Mouse (Mus musculus) lung, postnatal 36 days (tissue): ENCODE data around the gene Nfasc.

Experiments used
- DNase-seq: peaks from one replicate; pipeline ENCODE4 v3.0.0; 2022; ENCODE audit warnings: mixed read lengths

Gene Nfasc

DNA sequence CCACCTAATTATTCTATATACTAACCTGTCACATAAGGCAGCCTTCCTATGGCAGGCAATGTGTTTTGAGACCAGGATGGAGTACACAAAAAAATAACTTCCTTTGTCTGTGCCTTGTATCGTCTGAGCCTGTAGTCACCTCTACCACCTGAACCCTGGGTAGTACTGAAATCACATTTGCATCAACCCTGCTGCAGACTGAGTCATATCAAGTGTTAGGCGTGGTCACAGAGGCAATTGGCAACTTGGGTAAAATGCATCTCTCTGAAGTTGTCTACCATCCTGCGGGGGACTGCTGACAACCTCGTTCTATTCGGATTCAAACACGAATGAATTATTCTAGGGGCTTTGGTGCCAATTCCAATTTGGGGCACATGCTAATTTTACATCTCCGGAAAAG, 161.5 kb downstream of the Nfasc start:
- DNase-seq: no peak

DNA sequence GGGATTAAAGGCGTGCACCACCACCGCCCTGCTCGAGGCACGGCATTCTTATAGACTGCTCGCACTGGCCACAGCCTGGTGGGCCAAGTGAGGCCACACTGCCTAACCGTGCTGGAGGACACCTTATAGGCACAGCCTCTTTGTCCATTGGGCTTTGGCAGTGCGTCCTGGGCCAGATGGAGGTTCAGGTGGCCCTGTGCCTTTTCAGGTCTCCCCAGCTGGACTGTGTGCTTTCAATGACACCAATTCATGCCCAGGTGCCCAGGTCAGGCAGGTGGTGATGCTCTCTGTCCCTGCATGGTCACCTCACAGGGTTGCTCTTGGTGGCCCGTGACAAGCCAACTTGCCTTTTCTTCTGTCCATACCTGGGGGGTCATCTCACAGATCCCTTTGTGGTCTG, 164.8 kb downstream of the Nfasc start:
- no peak for DNase-seq

DNA sequence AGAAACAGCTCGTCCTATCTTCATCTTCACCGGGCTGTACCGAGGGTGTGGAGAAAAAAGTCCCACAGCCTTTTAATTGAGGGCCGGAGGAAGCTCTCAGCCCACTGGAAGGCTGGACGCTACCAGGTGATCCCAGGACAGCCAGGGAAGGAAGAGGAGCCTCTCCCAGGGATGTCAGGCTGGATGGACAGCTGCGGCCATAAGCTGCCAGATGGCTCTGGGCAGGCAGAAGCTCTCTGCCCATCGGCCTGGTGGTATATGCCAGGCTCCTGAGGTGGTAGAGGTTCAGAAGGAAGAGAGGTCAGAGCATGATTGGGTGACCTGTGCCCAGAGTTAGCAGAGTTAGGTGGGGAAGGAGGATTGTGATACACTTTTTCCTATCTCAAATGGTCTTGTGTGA, 168.7 kb downstream of the Nfasc start:
- no peak for DNase-seq

DNA sequence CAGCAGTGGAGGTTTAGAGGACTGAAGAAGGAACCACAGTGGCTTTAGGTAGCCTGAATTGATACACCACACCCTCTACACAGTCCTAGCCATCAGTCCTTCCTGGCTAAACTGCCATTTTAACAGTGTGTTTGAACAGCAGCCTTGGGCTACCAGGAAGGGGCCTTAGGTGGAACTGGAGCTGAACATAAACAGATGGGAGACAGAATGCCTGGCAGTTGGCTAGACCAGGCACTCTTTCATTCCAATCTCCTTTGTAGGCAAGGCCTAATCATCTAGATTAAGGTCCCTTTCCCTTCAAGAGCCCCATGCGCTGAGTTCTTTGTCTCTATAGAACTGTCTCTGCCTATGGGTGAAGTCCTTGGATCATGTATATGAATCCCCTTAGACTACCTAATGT, 170.0 kb downstream of the Nfasc start:
- DNase-seq: no peak

DNA sequence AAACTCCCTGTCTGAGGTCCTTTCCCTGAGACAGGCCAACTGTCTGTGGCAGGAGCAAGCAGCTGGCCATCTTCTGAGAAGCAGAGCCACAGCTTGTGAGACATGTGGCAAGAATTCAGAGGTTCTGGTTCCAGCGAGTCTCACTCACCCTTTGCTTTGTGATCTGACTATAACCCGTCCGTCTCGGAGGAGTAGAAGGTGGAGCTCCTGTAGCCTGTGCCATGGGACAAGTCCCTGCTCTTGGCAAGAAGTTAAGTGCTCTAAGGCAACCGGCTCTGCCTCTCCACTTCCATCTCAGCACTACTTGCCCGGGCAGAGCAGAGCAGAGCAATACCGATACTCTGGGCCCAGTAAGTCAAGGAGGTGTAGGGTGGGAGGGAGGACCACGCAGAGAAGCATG, 170.7 kb downstream of the Nfasc start:
- no peak for DNase-seq

DNA sequence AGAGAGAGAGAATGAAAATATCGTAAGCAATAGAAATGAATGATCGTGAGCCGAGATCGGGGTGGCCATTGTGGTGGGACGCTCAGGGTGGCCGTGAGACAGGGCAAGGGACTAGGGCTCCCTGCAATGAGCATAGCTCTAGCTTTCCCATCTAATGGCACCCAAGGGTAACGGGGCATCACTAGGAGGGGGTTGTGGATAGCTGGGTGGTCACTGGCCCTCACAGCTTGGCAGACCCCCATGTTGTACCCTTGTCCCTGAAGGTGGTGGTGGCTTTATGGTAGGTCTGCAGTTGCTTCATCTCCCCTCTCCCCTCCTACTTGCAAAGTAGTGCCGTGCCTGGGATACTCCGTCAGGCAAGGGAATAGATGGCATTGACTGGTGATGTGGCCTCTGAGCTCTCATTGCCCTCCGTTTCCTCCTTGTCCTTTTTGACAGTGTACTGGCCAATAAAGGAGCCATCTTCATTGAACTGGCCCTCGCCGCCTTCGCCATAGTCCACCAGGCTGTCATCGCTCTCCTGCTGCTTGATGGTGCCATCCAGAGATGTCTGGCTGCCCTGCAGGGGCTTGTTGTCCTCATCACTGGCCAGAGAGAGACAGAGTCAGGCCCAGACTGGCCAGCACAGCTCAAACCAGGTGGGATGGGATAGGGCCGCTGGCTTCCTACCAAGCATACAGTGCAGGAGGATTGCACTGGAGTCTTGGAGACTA, 171.4 kb downstream of the Nfasc start:
- no peak for DNase-seq

DNA sequence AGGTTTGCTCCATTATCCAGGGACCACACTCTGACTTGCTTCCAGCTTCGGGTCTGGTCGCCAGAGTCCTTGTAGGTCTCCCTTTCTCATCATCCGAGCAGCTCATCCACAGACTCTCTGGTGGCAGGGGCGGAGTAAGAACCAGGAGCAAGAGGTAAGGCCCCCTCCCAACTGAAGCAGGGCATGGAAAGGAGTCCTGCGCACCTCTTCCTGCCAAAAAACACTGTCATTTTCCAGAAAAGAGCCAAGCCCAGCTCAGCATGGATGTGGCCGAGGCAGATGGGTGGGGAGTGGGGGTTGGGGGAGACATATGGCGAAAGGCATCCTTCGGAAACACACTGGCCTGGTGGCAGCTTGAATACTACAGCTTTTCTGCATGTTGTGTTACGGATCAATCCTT, 172.1 kb downstream of the Nfasc start:
- no peak for DNase-seq

DNA sequence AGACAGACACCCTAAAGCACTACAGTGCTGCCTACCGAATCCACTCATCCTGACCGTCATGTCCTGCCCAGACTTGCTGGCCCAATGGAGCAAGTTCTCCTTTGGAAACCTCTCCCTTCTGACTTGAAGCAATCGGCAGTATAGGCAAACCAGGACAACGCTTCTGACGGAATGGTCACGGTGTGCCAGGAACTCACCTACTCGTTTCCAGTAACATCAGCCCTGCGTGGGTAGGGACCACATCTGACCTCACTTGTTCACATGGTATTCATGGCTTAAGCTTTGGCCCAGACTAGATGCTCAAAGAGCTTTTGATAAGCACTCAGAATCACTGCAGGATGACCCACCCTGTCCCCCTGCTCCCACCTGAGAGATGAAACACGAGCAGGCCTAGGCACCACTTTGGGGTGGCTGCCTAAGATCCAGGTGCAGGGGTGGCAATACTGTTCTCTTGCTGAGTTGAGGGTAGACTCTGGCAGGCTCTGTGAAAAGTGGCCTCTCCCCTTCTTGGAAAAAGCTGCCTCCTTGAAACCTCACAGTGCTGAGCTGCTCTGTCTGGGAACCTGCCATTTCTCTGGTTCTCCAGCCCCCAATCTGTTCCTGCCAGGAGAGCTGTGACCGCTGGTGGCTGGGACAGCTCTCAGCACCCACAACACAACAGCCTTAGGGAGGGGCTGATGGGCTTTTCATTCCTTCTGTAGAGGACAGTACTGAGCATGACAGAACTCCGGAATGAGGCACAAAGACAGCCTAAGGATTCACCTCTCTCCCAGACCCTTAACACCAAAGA, 174.1 kb downstream of the Nfasc start:
- DNase-seq: no peak

DNA sequence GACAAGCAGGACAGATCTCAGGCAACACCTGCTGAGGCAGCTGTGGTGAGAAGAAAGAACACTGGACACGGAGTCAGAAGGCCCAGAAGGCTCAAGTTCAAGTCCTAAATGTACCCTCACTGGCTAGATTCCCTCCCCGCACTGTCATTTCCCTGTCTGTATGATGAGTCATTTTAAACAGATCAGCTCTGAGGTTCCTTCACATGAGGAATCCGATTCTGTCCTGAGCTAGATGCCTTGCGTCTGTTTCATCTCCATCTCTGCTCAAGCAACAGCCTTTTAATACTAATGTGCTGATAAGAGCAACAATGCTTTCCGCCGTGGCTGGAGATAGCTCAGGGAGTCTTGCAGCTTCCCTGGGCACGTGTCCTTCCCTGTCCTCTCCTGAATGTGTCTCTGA, 175.8 kb downstream of the Nfasc start:
- no peak for DNase-seq

DNA sequence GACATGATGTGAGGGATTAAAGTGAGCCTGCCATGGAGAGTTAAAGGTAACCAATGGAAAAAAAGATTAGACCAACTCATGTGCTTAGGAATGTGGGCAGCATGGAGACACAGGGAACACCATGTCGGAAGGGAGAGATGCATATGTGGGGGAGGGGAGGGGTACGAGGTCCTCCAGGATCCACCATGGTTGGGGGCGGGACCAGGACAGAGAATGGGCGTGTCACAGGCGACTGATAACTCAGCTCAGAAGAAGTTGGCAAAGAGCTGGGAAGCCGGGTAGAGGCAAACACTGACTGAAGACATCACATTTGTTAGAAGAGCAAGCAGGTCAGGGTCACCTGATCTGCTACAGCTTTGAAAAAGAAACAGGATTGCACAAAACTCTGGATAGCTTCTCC, 176.7 kb downstream of the Nfasc start:
- DNase-seq: no peak

DNA sequence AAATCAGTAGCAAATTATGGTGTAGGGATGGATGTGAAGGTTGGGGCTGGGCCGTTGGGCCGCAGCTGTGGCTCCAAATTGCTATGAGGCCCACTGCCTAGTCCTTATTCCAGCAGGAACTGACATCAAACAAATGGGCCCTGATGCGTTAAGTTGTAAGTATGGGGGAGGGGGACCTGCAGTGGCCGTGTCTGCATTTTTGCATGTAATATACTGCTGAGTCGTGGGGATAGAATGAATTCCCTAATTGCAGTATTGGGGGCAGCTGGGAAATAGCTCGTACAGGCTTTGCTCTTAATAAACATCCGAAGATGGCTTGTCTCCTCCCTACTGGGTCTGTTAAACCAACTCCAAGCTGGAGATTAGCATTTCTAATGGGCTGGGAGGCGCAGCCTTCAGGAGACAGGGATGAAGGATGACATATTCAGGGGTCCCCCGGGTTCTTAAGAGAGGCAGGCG, 179.2 kb downstream of the Nfasc start:
- DNase-seq: no peak

DNA sequence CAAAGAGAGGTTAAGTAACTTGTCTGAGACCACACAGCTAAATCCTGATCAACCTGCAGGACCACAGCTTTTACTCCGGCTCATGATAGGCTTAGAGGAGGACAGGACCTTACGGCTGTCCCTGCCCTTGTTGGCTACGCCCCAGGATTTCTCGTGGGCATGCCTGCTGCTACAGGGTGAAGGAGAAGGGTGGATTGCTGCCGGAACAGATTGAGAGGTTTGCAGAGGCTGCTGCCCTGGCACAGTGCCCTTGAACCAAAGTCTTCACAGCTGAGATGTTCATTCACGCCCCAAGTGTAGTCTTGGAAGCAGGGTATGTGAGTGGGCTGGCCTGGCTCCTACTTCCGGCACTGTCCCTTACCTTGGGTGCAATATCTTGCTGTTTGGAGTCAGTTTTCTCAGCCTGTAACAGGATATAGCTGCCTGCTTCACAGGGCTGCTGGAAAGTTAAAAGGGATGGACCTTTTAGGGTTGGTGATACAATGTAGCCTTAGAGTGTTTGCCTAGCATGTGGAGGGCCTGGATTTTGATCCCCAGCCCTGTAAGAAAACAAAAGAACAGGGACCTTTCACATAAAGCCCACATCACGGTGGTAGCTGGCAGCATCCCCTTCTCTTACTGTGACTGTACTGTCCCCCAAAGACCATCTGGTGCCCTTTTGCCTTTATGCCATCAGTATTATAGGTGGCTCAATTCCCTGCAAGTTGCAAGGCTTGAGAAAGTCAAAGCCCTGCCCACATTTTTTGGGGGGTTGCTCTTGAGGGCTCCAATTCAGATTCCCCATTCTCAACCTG, 180.5 kb downstream of the Nfasc start:
- DNase-seq: peak; percentile 6

DNA sequence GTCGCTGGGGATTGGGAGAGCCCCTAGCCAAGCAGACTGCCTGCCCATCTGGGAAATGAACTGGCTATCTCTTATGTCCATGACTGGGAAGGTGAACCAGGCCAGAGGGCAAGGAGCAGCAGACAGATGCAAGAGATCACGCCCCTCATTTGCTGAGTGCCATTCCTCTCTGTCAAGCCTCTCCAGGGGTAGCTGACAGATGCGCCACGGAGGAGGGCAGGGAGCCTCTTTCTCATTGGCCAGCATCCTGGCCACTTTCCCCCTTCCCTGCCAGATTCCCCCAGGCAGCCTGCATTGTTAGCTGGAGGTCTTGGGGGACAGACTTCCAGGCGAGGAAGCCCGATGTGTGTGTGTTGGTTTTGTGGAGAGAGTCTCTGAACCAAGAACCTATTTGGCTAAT, 182.6 kb downstream of the Nfasc start:
- DNase-seq: no peak

DNA sequence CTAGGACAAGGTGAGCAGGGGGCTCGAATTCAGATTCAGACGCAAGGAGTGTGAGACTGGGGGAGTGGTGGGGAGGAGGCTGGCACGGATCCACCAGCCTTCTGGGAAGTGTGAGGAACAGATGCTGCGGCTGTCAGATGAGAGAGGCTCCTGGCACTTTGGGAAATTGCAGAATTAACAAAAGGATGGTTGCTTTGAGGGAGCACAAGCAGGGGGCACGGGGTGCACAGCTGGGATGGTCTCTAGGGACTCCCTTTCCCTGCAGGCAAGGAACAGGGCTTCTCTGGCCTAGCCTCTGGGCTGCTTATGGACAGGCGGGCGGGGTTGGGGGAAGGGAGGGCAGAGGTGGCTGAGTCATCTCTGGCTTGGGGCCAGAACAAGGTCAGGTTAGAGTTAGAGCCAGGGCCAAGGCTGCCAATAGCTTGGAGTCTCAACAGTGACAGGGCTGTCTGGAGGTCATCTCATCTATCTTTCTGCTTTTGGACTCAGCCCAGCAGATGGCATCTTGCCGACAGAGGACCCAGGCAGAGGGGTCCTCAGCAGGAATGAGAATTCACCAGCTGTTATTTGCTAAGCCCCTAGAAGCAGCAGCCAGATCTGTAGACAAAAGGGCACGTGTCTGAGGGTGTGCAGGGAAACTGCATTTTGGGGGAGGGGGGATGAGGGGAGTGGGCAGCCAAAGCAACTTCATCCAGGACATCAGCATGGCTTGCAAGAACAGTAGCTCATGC, 183.5 kb downstream of the Nfasc start:
- DNase-seq: peak; percentile 47

DNA sequence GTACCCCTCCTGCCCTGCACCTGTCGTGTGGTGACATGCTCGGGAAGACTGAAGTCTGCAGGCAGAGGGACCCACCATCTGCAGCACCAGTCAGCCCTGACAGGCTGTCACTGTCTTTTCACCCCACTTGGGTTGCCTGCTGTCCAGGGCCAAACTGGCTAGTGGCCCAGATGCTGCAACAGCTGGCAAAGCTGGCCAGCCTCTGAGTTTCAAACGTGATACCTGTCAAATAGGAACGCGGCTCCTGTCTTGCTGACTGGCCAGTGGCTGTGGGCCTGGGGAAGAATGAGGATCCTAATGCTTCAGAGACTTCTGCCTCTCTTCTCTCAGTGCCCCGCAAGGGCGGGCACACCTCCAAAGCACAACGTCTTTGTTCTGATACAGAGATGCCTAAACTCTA, 197.8 kb downstream of the Nfasc start:
- no peak for DNase-seq

DNA sequence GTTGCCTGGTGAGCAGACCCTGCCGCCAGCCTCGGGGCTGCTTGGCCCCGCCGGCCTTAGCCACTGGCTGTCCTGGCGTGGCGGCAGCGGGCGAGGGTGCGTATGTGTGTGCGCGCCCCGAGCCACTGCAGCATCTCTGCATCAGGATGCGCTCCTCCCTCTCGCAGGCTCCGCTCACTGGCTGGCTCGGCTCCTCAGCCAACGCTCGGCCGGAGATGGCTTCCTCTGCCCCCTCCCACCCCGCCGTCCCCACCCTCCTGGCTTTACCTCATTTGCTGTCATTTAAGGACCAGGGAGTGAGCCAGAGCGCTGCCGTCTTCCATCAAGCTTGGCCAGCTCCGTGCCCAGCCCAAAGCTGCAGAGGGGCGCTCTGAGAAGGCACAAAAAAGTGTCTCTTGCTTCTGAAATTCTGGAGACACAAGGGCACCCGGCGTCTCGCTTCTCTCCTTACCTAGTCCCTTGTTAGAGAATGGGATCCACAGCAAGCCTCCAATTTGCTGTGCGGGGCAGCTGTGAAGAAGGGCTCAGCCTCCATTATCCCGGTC, 198.8 kb downstream of the Nfasc start, which contains the start of gene Cntn2:
Cntn2 (minus strand) TSS at position 495 of the 545 bp plus-strand sequence.
- DNase-seq: no peak

DNA sequence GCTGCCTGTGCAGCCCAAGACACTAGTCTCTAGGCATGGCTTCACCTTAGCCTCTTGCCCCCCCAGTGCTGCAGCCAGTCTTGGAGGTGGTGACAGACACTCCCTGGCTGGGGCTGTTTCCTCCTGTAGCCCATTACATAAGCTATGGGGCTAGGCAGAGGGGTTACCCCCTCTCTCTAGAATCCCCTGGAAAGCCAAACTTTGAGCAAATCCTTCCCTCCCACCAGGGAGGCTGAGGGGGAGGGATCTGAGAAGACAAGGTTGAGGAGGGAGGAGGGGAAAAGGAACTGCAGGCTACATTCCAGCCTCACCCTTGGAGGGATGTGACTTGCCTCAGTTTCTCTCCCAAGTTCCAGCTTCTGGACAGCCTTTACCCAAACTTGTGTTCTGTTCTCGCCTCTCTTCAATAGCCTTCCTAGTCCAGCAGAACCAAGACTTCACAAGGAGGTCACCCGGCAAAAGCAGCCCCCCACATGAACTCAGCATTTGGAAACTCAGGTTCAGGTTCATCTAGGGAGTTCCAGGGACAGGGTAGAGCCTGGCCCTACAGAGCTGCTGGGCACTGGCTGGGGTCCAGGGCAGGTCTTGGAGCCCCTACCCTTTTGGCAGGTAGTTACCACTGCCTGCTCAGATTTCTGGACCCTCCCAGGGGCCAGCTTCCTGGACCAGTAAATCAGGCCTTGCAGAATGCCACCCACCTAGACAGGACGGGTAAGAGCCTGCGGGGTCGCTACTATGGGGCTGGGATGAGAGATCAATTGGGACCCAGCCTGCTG, 199.6 kb downstream of the Nfasc start:
- no peak for DNase-seq

DNA sequence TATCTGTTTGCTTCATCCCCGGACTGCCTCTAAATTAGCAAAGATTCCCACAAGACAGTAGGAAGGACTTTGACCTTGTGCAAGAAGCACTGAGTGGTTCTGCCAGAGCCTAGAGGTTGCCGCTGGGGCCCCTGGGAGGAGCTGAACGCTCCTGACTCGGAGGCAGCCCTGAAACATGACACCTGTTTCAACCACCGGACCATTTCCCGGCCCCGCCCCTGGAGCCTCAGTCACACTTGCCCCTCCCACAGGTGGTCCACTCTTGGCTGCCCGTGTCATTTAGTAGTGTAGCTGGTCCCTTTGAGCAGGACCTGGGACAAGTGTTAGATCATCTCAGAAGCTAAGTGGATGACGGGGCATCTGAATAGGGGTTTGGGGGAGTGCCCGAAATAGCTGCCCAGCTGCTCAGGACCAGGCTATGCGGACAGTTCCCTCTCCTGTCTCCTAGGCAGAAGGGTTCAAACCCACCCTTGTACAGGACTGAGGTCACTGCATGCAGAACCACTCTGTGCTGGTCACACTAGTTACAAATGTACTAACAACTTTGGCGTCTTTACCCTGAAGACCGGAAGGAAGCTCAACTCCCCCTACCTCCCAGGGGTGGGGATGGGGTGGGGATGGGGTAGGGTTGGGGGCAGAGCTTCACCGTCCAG, 200.3 kb downstream of the Nfasc start:
- peak; percentile 39 for DNase-seq

DNA sequence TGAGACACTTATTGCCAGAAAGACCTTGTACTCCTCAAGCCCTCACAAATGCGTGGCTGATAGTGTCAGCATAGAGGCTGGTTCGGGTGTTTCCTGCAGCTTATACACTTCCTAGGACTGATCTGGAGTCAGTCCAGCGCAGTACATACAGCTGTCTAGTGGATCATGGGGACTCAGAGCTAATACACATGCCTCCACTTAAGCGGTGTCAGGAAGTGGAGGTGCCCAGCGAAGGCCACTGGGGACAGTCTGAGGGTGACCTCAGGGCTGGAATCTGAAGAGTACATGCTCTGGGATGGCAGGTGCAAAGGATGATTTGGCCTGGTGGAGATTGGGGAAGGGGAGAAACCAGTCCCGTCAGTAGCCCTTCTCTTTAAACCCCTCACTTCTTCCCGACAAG, 200.9 kb downstream of the Nfasc start:
- no peak for DNase-seq

DNA sequence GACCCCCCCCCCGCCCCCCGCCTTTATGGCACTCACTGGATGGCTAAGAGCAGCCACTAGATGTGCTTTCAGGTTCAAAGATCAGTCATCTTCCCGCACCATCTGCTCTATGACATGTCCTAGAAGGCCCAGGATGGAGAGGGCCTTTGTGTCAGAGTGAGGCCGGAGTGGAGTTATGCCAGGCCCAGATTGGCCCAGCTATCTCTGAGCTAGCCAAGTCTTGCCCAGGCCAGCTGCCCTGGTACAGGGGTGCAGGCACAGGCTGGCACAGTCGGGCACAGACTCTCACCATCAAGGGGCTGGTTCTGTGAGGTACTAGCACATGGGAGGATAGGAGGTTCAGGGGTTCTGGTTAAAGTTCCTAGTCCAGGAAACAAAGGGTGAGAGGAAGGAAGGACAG, 203.9 kb downstream of the Nfasc start:
- DNase-seq: no peak

DNA sequence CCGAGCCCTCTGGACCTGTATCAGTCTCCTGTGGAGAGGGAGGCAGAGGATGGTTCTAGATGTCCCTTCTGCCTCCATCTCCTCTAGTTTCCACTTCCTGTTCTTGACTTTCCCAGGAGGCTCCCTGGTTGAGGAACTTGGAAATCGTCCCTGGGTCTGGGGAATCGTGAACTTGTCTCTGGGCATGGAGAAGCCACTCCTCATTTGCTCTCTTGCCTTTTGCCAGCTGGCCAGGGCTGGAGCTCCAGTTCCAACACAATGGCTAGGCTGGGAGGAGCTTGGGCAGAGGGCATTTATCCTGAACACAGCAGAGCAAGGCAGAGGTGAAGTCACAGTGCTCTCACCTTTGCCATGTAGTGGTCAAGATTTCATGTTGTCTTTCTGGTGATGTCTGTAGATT, 205.2 kb downstream of the Nfasc start:
- no peak for DNase-seq
